8 mouse cellular contexts compared by ENCODE assay signal in the genomic region with DNA sequence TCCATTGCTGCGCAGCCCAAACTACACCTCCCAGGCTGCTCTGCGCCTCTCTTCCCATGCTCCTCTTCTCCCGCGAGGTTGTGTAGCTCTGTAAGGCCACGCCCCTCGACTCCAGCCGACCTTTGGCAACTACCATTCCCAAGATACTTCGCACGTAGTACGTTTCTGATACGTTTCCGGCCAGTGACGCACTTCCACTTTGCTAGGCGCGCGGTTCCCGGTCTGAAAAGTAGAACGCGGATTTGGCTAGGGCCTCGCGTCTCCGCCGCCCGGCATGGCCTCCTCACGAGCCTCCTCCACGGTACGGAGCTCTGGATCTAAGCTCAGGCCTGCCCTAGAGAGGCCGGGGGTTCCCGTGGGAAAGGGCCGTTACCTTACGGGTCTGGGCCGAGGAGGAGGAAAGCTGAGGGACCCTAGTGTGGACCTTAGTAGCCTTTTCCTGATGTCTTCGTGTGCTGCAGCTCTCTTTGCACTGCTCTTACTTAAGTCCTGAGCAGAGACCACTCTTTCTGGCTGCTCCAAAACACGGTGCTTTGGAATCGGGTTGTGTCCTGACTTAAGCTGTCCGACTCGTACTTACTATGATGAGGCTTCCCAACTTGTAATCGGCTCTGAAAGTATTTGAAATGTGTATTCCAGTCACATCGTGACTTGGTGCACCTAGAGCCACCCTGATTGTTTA. TPM values are rescaled to one million over a fixed set of nuclear protein-coding genes. Genes with fewer than 3 reads are reported as not detected.
A peak's percentile ranks its signal among the peaks of the same experiment; 100 is the strongest.
DNase-seq lines count a peak whose midpoint lies in the region; ATAC-seq lines count a peak whose summit lies in the region.

A gene (minus strand): TSS at position 42 of the 682 bp plus-strand sequence.
A gene (plus strand): TSS at position 197 of the 682 bp plus-strand sequence.

- H3K9ac ChIP-seq in hindbrain, embryonic 11.5 days (ENCODE audit: low read depth, low read length), result peak within 1 kb of the TSS; percentile 86

- peak; percentile 97 for DNase-seq in Muller cell, postnatal 12 days (ENCODE audit: inconsistent ontology term)
- DNase-seq in cerebellum, adult 9-11 months, result peak; percentile 99
- DNase-seq in frontal cortex, adult 2 months (ENCODE audit: extremely low spot score in 1 of 2, low spot score in 1 of 2), result peak; percentile 99
- DNase-seq in hindbrain, embryonic 11.5 days (ENCODE audit: low spot score), result peak; percentile 99
- peak; percentile 95 to 97 for DNase-seq in layer of hippocampus, postnatal 10 days (ENCODE audit: low spot score in 2 of 2)
- DNase-seq in lung, postnatal 10 days, result peak; percentile 99
- peak; percentile 94 for DNase-seq in ovary, postnatal 36 days (ENCODE audit: low spot score)
- DNase-seq in thymus, postnatal 25 days, result peak; percentile 95

- H3K4me2 ChIP-seq in hindbrain, embryonic 11.5 days (replicated peaks; ENCODE audit: low read depth, low read length), result peak within 1 kb of the TSS; percentile 64

- H3K4me1 ChIP-seq in hindbrain, embryonic 11.5 days (replicated peaks; ENCODE audit: control insufficient read depth, insufficient read depth, low read length), result no peaks in the 10 kb centered on the region; the same call in 1 of the 2 replicates

- H3K4me3 ChIP-seq in hindbrain, embryonic 11.5 days (ENCODE audit: low read depth, low read length), result peak within 1 kb of the TSS; percentile 61

- no peaks in the 10 kb centered on the region for H3K27me3 ChIP-seq in hindbrain, embryonic 11.5 days (ENCODE audit: control insufficient read depth, insufficient read depth, low read length)

- no peaks in the 10 kb centered on the region for H3K9me3 ChIP-seq in hindbrain, embryonic 11.5 days (ENCODE audit: control insufficient read depth, low read length)

- H3K27ac ChIP-seq in hindbrain, embryonic 11.5 days (ENCODE audit: low read depth, low read length), result peak within 1 kb of the TSS; percentile 67

- ATAC-seq in hindbrain, embryonic 11.5 days (ENCODE audit: low FRiP score), result peak; percentile 99

- WGBS in hindbrain, embryonic 11.5 days, result under 1% methylated on average over 39 of the region's 39 CpGs

- H3K36me3 ChIP-seq in hindbrain, embryonic 11.5 days (ENCODE audit: control insufficient read depth, insufficient read depth, low read length), result peaks cover 2% of the 10 kb centered on the region; the same call in 1 of the 2 replicates

RNA-seq across cellular contexts. Expression of the first gene that starts in this region (rescaled TPM):
- polyA plus RNA-seq in frontal cortex, adult 2 months (2012; rRNA removed), result 54.6 and 57.6 TPM in 2 replicates
- polyA plus RNA-seq in hindbrain, embryonic 11.5 days (2014; fragmentation: Nextera tagmentation; extraction: Ambion mirVana), result 177 and 178 TPM in 2 replicates
- total RNA-seq in layer of hippocampus, postnatal 10 days (2021), result 10 to 100 TPM; 47.7 to 54.9 TPM

RNA-seq across cellular contexts. Expression of the second gene that starts in this region (rescaled TPM):
- 15.6 and 17.4 TPM in 2 replicates for polyA plus RNA-seq in frontal cortex, adult 2 months (2012; rRNA removed)
- polyA plus RNA-seq in hindbrain, embryonic 11.5 days (2014; fragmentation: Nextera tagmentation; extraction: Ambion mirVana), result 25.5 and 28.1 TPM in 2 replicates
- total RNA-seq in layer of hippocampus, postnatal 10 days (2021), result 10 to 100 TPM; 13.6 to 14.0 TPM

Comparison
In these comparisons a context has a peak if more than half of its experiments do, and no peak if none do; other contexts are left out.
1. Peak in every context shown above with its lines: DNase-seq, ATAC-seq, H3K4me3 ChIP-seq and H3K27ac ChIP-seq.